Mouse (Mus musculus): ENCODE data around the gene Cyp2a5. TPM values are rescaled to one million over a fixed set of nuclear protein-coding genes. Genes with fewer than 3 reads are reported as not detected.
"Not testable (repeated sequence)": the region's sequence is repeated elsewhere in the genome, so short reads cannot be mapped to it uniquely, and the experiment has no call there.

Cyp2a5 gene
- not detected for total RNA-seq (2021)
- long read RNA-seq, experiment 1: 0 reads
- long read RNA-seq, experiment 2: 0 reads

- H3K27ac ChIP-seq; H3K4me3 ChIP-seq; intact Hi-C loops (cut with DNase I); DNase-seq: not testable (repeated sequence)
These were observed at the start of gene Cyp2a5 for GRCm38 (mm10) chr7:26835059-26835458. TSS of gene Cyp2a5 (plus strand) at chr7:26835305.

- H3K4me3 ChIP-seq; intact Hi-C loops (cut with DNase I); DNase-seq; H3K27ac ChIP-seq: not testable (repeated sequence)
These were observed 49.1 kb upstream of the Cyp2a5 start for GRCm38 (mm10) chr7:26786013-26786412.

GRCm38 (mm10) chr7:26789984-26790383, 45.1 kb upstream of the Cyp2a5 start:
- Histone ChIP-seq H3K27ac (no peak overlapping the region), H3K4me3 (no peak overlapping the region)
- intact Hi-C loops (cut with DNase I): no loop called here
- DNase-seq: no peak
- TF ChIP-seq CTCF (IDR thresholded peaks at IDR 0.05): no peak

GRCm38 (mm10) chr7:26800104-26800503, 35.0 kb upstream of the Cyp2a5 start:
- no peak overlapping the region for H3K27ac ChIP-seq
- DNase-seq: no peak
- intact Hi-C loops (cut with DNase I): no loop called here
- TF ChIP-seq CTCF (IDR thresholded peaks at IDR 0.05): no peak
- H3K4me3 ChIP-seq: no peak overlapping the region

- no peak for DNase-seq
- Histone ChIP-seq H3K4me3 (no peak overlapping the region), H3K27ac (no peak overlapping the region)
- no peak for TF ChIP-seq CTCF (IDR thresholded peaks at IDR 0.05)
- intact Hi-C loops (cut with DNase I): no loop called here
These were observed 34.1 kb upstream of the Cyp2a5 start for GRCm38 (mm10) chr7:26800996-26801395.

GRCm38 (mm10) chr7:26808592-26808991, 26.5 kb upstream of the Cyp2a5 start, which contains the start of gene Cyp2g1:
TSS of gene Cyp2g1 (plus strand) at chr7:26808892.
- intact Hi-C loops (cut with DNase I): no loop called here
- Histone ChIP-seq H3K27ac (no peak within 1 kb of the TSS), H3K4me3 (no peak within 1 kb of the TSS)
- no peak for TF ChIP-seq CTCF (IDR thresholded peaks at IDR 0.05)
- DNase-seq: no peak

GRCm38 (mm10) chr7:26831556-26832292, 3.4 kb upstream of the Cyp2a5 start:
- intact Hi-C loops (cut with DNase I); H3K27ac ChIP-seq; H3K4me3 ChIP-seq; DNase-seq: not testable (repeated sequence)

GRCm38 (mm10) chr7:26832668-26833067, 2.4 kb upstream of the Cyp2a5 start:
- DNase-seq; H3K4me3 ChIP-seq; H3K27ac ChIP-seq; intact Hi-C loops (cut with DNase I): not testable (repeated sequence)

GRCm38 (mm10) chr7:26843400-26843799, 8.3 kb downstream of the Cyp2a5 start:
- H3K4me3 ChIP-seq; intact Hi-C loops (cut with DNase I): not testable (repeated sequence)

GRCm38 (mm10) chr7:26850063-26850462, 15.0 kb downstream of the Cyp2a5 start:
- intact Hi-C loops (cut with DNase I); H3K27ac ChIP-seq; DNase-seq; H3K4me3 ChIP-seq: not testable (repeated sequence)

More at GRCm38 (mm10) chr7:26843400-26843799, 8.3 kb downstream of the Cyp2a5 start:
- not testable (repeated sequence) for DNase-seq, H3K27ac ChIP-seq

GRCm38 (mm10) chr7:26878581-26878980, 43.5 kb downstream of the Cyp2a5 start:
- DNase-seq; intact Hi-C loops (cut with DNase I); H3K27ac ChIP-seq: not testable (repeated sequence)

GRCm38 (mm10) chr7:26880600-26880999, 45.5 kb downstream of the Cyp2a5 start:
- DNase-seq; H3K4me3 ChIP-seq; H3K27ac ChIP-seq; intact Hi-C loops (cut with DNase I): not testable (repeated sequence)

More at GRCm38 (mm10) chr7:26878581-26878980, 43.5 kb downstream of the Cyp2a5 start:
- not testable (repeated sequence) for H3K4me3 ChIP-seq

Other genes starting within 250 kb of the Cyp2a5 start
- gene Vmn1r185, start 216.8 kb upstream of the Cyp2a5 start, total RNA-seq (2021): not detected
- gene Cyp2b23, start 148.9 kb upstream of the Cyp2a5 start, total RNA-seq (2021): not detected
- not detected for gene Cyp2b19, start 78.2 kb upstream of the Cyp2a5 start, total RNA-seq (2021)
- not detected for gene Cyp2g1, start 26.4 kb upstream of the Cyp2a5 start, total RNA-seq (2021)
- not detected for gene Cyp2a22, start 104.1 kb downstream of the Cyp2a5 start, total RNA-seq (2021)
- gene Cyp2a12, start 193.8 kb downstream of the Cyp2a5 start, total RNA-seq (2021): under 1 TPM in 1 of 2 experiments, not detected in 1; 0.14 TPM